Mouse (Mus musculus): ENCODE results near the gene Ntsr1. TPM values are rescaled to one million over a fixed set of nuclear protein-coding genes. Genes with fewer than 3 reads are reported as not detected.
A peak's percentile ranks its signal among the peaks of the same experiment; 100 is the strongest.

The Ntsr1 gene
- polyA plus RNA-seq, 1 experiment from 2014 or later = 2.8 TPM

GRCm38 (mm10) chr2:180511875-180512661 lies 12.3 kb downstream of the Ntsr1 start:
- Histone ChIP-seq H3K36me3 (no peaks in the 10 kb centered on the region), H3K9ac (no peak overlapping the region), H3K27me3 (replicated peaks) (no peaks in the 10 kb centered on the region), H3K9me3 (no peaks in the 10 kb centered on the region), H3K4me2 (replicated peaks) (no peak overlapping the region), H3K27ac (peak overlapping the region; percentile 63; the same call in 1 of the 2 replicates), H3K4me3 (replicated peaks) (no peak overlapping the region), H3K4me1 (replicated peaks) (peaks cover 33% of the 10 kb centered on the region)
- 30% methylated on average over 13 of the region's 13 CpGs for WGBS
- peak; percentile 42 for ATAC-seq

DNA sequence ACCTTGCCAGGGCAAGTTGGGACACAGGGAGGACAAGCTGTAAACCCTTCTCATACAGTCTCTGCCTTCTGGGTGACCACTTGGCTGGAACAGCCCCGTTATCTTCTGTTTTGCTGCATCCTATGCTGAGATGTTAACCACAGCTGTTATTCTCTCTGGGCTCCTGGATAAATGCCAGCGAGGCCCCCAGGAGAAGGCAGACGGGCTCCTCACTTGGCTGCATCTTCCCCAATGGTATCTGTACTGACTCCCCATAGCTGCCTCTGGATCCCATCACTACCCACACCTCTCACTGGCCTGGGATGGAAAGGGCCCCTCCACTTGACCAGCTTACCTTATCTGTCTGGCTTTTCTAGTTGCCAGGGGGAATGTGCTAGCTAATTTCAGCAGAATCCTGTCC lies 13.2 kb downstream of the Ntsr1 start:
- Histone ChIP-seq H3K9ac (no peak overlapping the region), H3K4me3 (replicated peaks) (no peak overlapping the region), H3K4me2 (replicated peaks) (no peak overlapping the region), H3K36me3 (no peaks in the 10 kb centered on the region), H3K27ac (peak overlapping the region; percentile 51), H3K9me3 (no peaks in the 10 kb centered on the region), H3K27me3 (replicated peaks) (no peaks in the 10 kb centered on the region), H3K4me1 (replicated peaks) (peaks cover 31% of the 10 kb centered on the region)
- ATAC-seq = no peak
- WGBS = 30% methylated on average over 3 of the region's 3 CpGs

DNA sequence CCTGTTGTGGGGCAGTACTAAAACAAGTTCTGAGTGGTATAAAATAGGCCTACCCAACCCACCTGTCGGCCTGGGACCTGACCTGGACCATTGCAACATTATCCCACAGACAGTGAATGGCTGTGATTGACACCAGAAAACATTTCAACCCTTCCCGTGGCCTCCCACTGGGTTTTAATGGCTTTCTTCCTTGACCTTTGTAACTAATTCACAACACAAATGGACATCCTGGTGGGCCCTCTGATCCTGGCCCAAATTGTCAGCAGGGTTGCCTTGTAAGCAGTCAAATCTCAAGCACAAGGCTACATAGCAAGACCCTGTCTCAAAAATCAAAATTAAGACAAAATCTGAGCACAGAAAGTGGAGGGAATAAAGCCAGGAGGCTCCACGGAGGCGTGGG lies 14.1 kb downstream of the Ntsr1 start:
- 54% methylated on average over 4 of the region's 4 CpGs for WGBS
- no peak for ATAC-seq

DNA sequence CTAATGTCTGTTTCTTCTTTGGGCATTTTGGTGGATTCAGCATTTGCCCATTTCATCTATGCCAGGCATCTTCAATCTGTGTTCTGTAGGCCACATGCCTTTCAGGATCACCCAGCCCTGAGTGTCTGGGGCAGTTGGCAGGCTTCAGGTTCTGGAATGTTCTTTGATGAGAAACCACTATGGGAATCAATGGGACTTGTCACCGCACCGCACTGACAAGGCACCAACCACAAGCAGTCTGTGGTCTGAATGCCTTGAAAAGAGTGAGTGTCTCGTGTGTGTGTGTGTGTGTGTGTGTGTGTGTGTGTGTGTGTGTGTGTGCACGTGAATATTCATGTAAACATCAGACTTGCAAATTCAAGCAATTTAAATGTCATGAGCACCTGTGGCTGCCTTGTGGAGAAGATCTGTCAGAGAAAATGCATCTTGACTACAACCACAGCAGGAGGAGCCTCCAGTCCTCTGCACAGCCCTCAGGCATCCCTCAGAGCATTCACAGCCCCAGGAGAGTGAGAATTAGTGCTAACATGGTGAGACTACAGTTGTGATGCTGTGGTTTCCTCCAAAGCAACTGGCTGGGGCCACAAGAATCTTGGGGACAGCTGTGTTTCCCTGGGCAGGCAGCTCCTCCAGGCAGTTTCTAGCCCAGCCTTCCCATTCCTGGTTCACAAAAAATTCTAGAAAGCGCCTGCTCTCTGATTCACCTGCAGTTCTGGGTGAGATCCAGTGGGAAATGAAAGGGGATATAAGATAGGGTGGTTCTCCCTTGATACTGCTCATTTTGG lies 21.9 kb downstream of the Ntsr1 start:
- no peak overlapping the region for H3K27ac ChIP-seq
- H3K27me3 ChIP-seq (replicated peaks) = no peaks in the 10 kb centered on the region
- no peak overlapping the region for H3K9ac ChIP-seq
- no peaks in the 10 kb centered on the region for H3K4me1 ChIP-seq (replicated peaks)
- no peaks in the 10 kb centered on the region for H3K9me3 ChIP-seq
- WGBS = 85% methylated on average over 5 of the region's 5 CpGs
- no peak for ATAC-seq
- no peaks in the 10 kb centered on the region for H3K36me3 ChIP-seq
- no peak overlapping the region for H3K4me3 ChIP-seq (replicated peaks)
- no peak overlapping the region for H3K4me2 ChIP-seq (replicated peaks)

More for the DNA sequence above, 14.1 kb downstream of the Ntsr1 start:
- no peaks in the 10 kb centered on the region for H3K36me3 ChIP-seq
- no peak overlapping the region for H3K27ac ChIP-seq
- no peaks in the 10 kb centered on the region for H3K27me3 ChIP-seq (replicated peaks)
- no peak overlapping the region for H3K4me2 ChIP-seq (replicated peaks)
- no peaks in the 10 kb centered on the region for H3K9me3 ChIP-seq
- H3K4me1 ChIP-seq (replicated peaks) = peaks cover 31% of the 10 kb centered on the region
- no peak overlapping the region for H3K4me3 ChIP-seq (replicated peaks)
- H3K9ac ChIP-seq = no peak overlapping the region

DNA sequence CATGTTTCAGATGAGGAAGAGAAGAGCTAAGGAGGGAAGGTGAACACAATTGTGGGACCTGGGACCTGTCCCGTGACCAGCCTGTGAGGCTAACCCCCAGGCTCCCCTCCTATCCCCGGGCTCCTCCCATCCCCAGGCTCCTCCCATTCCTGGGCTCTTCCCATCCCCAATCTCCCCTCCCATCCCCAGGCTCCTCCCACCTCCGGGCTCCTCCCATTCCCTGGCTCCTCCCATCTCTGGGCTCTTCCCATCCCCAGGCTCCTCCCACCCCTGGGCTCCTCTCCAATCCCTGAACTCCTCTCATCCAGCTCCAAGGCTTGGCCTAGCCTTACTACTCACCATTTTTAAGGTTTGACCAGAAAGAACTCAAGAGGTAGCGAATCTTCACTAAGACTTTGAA lies 23.0 kb downstream of the Ntsr1 start:
- Histone ChIP-seq H3K27ac (no peak overlapping the region), H3K27me3 (replicated peaks) (0 out of 2 replicates have a peak, but pooled peaks cover 2% of the 10 kb centered on the region), H3K4me2 (replicated peaks) (no peak overlapping the region), H3K4me1 (replicated peaks) (no peaks in the 10 kb centered on the region), H3K36me3 (no peaks in the 10 kb centered on the region), H3K9me3 (no peaks in the 10 kb centered on the region), H3K9ac (no peak overlapping the region), H3K4me3 (replicated peaks) (no peak overlapping the region)
- WGBS = 70% methylated on average over 4 of the region's 4 CpGs
- ATAC-seq = no peak

DNA sequence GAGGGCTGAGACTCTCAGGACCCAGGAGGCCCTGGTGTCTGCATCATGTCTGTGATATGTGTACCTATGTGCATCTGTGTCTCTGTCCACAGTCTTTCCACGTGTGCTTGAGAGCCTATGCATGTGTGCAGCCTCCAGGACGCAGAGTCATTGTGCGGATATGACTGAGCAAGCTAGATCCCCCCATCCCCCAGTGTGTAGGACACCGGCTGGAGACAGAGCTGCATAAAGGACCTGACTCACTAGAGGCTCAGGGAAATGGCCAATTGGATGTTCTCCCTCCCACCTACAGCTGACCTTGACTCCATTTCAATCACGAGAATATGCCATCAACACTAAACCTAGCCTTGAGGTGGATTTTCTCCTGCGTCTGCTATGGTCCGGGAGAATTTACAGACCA lies 27.7 kb downstream of the Ntsr1 start:
- Histone ChIP-seq H3K4me2 (replicated peaks) (no peak overlapping the region), H3K36me3 (no peaks in the 10 kb centered on the region), H3K9me3 (no peaks in the 10 kb centered on the region), H3K9ac (no peak overlapping the region), H3K4me1 (replicated peaks) (peaks cover 8% of the 10 kb centered on the region), H3K27me3 (replicated peaks) (peaks cover 5% of the 10 kb centered on the region; the same call in 1 of the 2 replicates), H3K27ac (no peak overlapping the region), H3K4me3 (replicated peaks) (no peak overlapping the region)
- no peak for ATAC-seq
- WGBS = 63% methylated on average over 7 of the region's 7 CpGs

- H3K9ac ChIP-seq = no peak overlapping the region
- no peak overlapping the region for H3K4me3 ChIP-seq (replicated peaks)
- H3K27ac ChIP-seq = no peak overlapping the region
- no peak for ATAC-seq
- H3K9me3 ChIP-seq = no peaks in the 10 kb centered on the region
- no peak overlapping the region for H3K4me2 ChIP-seq (replicated peaks)
- WGBS = 20% methylated on average over 8 of the region's 8 CpGs
- H3K27me3 ChIP-seq (replicated peaks) = peaks cover 5% of the 10 kb centered on the region; the same call in 1 of the 2 replicates
- peaks cover 12% of the 10 kb centered on the region for H3K4me1 ChIP-seq (replicated peaks)
- H3K36me3 ChIP-seq = no peaks in the 10 kb centered on the region
Measured at GRCm38 (mm10) chr2:180527883-180528282, 28.1 kb downstream of the Ntsr1 start.

- H3K9ac ChIP-seq = no peak overlapping the region
- H3K4me2 ChIP-seq (replicated peaks) = no peak overlapping the region
- no peak overlapping the region for H3K27ac ChIP-seq
- 47% methylated on average over 7 of the region's 7 CpGs for WGBS
- H3K27me3 ChIP-seq (replicated peaks) = peaks cover 5% of the 10 kb centered on the region; the same call in 1 of the 2 replicates
- H3K36me3 ChIP-seq = no peaks in the 10 kb centered on the region
- no peaks in the 10 kb centered on the region for H3K9me3 ChIP-seq
- H3K4me3 ChIP-seq (replicated peaks) = no peak overlapping the region
- peaks cover 17% of the 10 kb centered on the region for H3K4me1 ChIP-seq (replicated peaks)
- no peak for ATAC-seq
Measured at GRCm38 (mm10) chr2:180530130-180530529, 30.4 kb downstream of the Ntsr1 start.

DNA sequence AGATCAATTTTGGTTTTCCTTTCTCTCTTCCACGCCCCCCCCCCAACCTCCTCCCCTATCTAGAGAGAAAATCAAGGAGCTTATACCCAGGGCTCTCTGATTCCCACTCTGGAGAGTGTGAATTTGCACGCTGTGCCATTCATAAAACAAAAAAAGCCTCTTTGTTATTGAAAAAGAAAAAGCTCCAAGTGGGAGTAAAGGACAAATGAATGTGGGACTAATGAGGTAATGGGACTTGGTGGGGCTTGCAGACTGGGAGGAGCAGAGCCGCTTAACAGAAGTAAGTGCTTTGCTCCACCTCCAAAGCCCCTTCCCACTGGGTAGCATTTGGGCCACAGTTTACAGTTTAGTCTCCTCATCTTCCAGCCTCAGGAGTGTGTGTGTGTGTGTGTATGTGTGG lies 30.8 kb downstream of the Ntsr1 start:
- Histone ChIP-seq H3K4me3 (replicated peaks) (no peak overlapping the region), H3K27me3 (replicated peaks) (peaks cover 5% of the 10 kb centered on the region; the same call in 1 of the 2 replicates), H3K27ac (no peak overlapping the region), H3K4me1 (replicated peaks) (peaks cover 17% of the 10 kb centered on the region), H3K4me2 (replicated peaks) (no peak overlapping the region), H3K9ac (no peak overlapping the region), H3K9me3 (no peaks in the 10 kb centered on the region), H3K36me3 (no peaks in the 10 kb centered on the region)
- 59% methylated on average over 3 of the region's 3 CpGs for WGBS
- ATAC-seq = no peak

DNA sequence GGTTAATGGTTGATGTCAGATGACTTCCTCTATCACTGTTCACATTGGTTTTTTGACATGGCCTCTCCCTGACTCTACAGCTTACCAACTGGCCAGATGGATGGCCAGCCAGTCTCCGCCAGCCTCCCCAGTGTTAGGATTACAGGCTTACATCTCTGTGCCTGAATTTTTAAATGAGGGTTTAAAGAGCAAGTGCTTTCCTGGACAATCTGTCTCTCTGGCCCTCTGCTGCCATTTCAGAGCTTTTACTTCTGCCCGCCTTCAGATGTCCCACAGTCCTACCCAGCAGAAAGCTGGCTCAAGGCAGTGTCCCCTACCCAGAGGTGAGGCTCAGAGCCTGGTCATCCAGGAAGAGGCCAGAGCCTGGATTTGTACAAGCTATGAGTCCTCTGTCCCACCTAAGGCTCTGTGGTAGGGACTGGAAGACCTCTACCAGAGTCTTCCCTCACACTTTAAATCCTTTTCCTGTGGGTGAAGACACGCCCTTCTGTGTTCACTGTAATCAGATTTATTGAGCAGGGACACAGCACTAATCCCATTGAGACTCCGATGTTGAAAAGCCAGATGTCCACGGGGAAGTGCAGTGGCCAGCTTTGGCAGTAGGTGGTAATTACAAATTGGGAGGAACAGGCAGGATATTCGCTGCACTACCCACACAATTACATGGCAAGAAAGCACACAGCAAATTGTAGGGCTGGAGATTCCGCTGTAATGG lies 32.1 kb downstream of the Ntsr1 start:
- Histone ChIP-seq H3K9ac (no peak overlapping the region), H3K27ac (0 out of 2 replicates have a peak overlapping the region, but pooled peaks have one; percentile 19), H3K4me1 (replicated peaks) (peaks cover 17% of the 10 kb centered on the region), H3K36me3 (no peaks in the 10 kb centered on the region), H3K4me2 (replicated peaks) (no peak overlapping the region), H3K27me3 (replicated peaks) (peaks cover 5% of the 10 kb centered on the region; the same call in 1 of the 2 replicates), H3K9me3 (no peaks in the 10 kb centered on the region), H3K4me3 (replicated peaks) (no peak overlapping the region)
- 0 out of 2 replicates have a peak, but pooled peaks have one; percentile 19 for ATAC-seq
- WGBS = 64% methylated on average over 7 of the region's 7 CpGs

- Histone ChIP-seq H3K4me3 (replicated peaks) (no peak overlapping the region), H3K36me3 (no peaks in the 10 kb centered on the region), H3K4me1 (replicated peaks) (peaks cover 17% of the 10 kb centered on the region), H3K9me3 (no peaks in the 10 kb centered on the region), H3K9ac (no peak overlapping the region), H3K27ac (0 out of 2 replicates have a peak overlapping the region, but pooled peaks have one; percentile 19), H3K4me2 (replicated peaks) (no peak overlapping the region), H3K27me3 (replicated peaks) (peaks cover 3% of the 10 kb centered on the region; the same call in 1 of the 2 replicates)
- ATAC-seq = 0 out of 2 replicates have a peak, but pooled peaks have one; percentile 23
- 38% methylated on average over 6 of the region's 6 CpGs for WGBS
Measured at GRCm38 (mm10) chr2:180532386-180532995, 32.7 kb downstream of the Ntsr1 start.
